8 mouse cellular contexts compared by ENCODE assay signal in the genomic region with DNA sequence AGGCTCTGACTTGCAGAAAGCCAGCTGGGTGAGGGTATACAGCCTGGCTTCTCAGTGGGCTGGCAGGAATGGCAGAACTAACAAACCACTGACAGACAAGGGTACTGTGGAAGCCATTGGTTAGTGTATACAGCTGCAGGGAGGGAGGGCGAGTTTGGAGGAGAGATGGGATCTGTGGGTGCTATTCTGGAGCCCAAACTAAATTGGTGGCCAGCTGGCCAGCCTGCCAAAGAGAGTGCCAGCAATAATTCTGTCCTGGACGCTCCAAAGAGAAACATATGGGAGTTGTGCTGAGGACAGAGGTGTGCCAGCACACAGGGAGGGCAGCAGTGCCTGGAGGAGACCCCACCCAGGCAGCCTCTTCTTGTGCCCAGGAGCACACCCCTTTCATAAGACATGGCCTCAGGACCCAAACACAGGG. TPM values are rescaled to one million over a fixed set of nuclear protein-coding genes. Genes with fewer than 3 reads are reported as not detected.
A peak's percentile ranks its signal among the peaks of the same experiment; 100 is the strongest.
DNase-seq lines count a peak whose midpoint lies in the region; ATAC-seq and TF ChIP-seq lines count a peak whose summit lies in the region.

No protein-coding gene starts in this region.

- no peak for TF ChIP-seq POLR2A in small intestine, adult 2 months (IDR thresholded peaks at IDR 0.05; ENCODE audit: low read depth, low read length)

- peak overlapping the region; percentile 77 for H3K27ac ChIP-seq in lung, embryonic 16.5 days (ENCODE audit: low read length)
- peak overlapping the region; percentile 72 for H3K27ac ChIP-seq in limb, embryonic 10.5 days
- peak overlapping the region; percentile 72 for H3K27ac ChIP-seq in small intestine, adult 2 months (ENCODE audit: insufficient read depth, low read depth, low read length)

- no peak for TF ChIP-seq CTCF in small intestine, adult 2 months (IDR thresholded peaks at IDR 0.05; ENCODE audit: extremely low read depth, insufficient read length, insufficient replicate concordance, low read depth, low read length)

- no peaks in the 10 kb centered on the region for H3K27me3 ChIP-seq in lung, embryonic 16.5 days (ENCODE audit: control insufficient read depth, insufficient read depth, low read depth, low read length)
- H3K27me3 ChIP-seq in limb, embryonic 10.5 days (ENCODE audit: low read depth, poor library complexity, severe bottlenecking), result no peaks in the 10 kb centered on the region
- H3K27me3 ChIP-seq in small intestine, adult 2 months (ENCODE audit: control insufficient read depth, insufficient read depth, low read length), result no peaks in the 10 kb centered on the region

- H3K4me1 ChIP-seq in lung, embryonic 16.5 days (replicated peaks; ENCODE audit: control insufficient read depth, insufficient read depth, low read length), result peaks cover 23% of the 10 kb centered on the region
- peaks cover 24% of the 10 kb centered on the region for H3K4me1 ChIP-seq in limb, embryonic 10.5 days
- H3K4me1 ChIP-seq in small intestine, adult 2 months (ENCODE audit: control insufficient read depth, insufficient read depth, insufficient read length, low read length), result peaks cover 31% of the 10 kb centered on the region

- peak overlapping the region; percentile 7 for H3K9ac ChIP-seq in lung, embryonic 16.5 days (ENCODE audit: low read length)

- peak; percentile 69 to 77 for DNase-seq in cerebellum, postnatal 10 days
- DNase-seq in cerebellum, postnatal 36 days, result no peak
- no peak for DNase-seq in lung, postnatal 36 days
- DNase-seq in limb, embryonic 10.5 days (ENCODE audit: low spot score), result no peak
- DNase-seq in spleen, postnatal 4 days (ENCODE audit: low spot score in 2 of 2), result no peak
- DNase-seq in spleen, postnatal 14 days (ENCODE audit: low spot score in 2 of 2), result no peak

- no peaks in the 10 kb centered on the region for H3K9me3 ChIP-seq in lung, embryonic 16.5 days (ENCODE audit: control insufficient read depth, low read length)
- H3K9me3 ChIP-seq in limb, embryonic 10.5 days (replicated peaks), result no peaks in the 10 kb centered on the region

- no peak overlapping the region for H3K4me2 ChIP-seq in lung, embryonic 16.5 days (ENCODE audit: low read depth, low read length)

- WGBS in lung, embryonic 16.5 days, result 66% methylated on average over 2 of the region's 2 CpGs
- WGBS in limb, embryonic 10.5 days, result 84% methylated on average over 2 of the region's 2 CpGs
- WGBS in small intestine, adult 2 months, result 54% methylated on average over 2 of the region's 2 CpGs

- no peak overlapping the region for H3K4me3 ChIP-seq in lung, embryonic 16.5 days (ENCODE audit: low read length)
- H3K4me3 ChIP-seq in limb, embryonic 10.5 days, result no peak overlapping the region
- H3K4me3 ChIP-seq in small intestine, adult 2 months (ENCODE audit: low read depth, low read length), result peak overlapping the region; percentile 37; the same call in 1 of the 2 replicates

- no peak; the same call in 1 of the 2 replicates for ATAC-seq in lung, embryonic 16.5 days (ENCODE audit: low read depth)

- H3K36me3 ChIP-seq in lung, embryonic 16.5 days (ENCODE audit: control insufficient read depth, insufficient read depth, low read length), result no peaks in the 10 kb centered on the region
- H3K36me3 ChIP-seq in limb, embryonic 10.5 days, result peaks cover 6% of the 10 kb centered on the region; the same call in 1 of the 2 replicates
- H3K36me3 ChIP-seq in small intestine, adult 2 months (ENCODE audit: control insufficient read depth, insufficient read depth, low read length), result no peaks in the 10 kb centered on the region

RNA-seq across cellular contexts. Expression of a gene that starts 50.8 kb away (rescaled TPM):
- 21.7 and 22.0 TPM in 2 replicates for polyA plus RNA-seq in lung, embryonic 16.5 days (2015; fragmentation: Nextera tagmentation; extraction: Ambion mirVana)
- polyA plus RNA-seq in limb, embryonic 10.5 days (2016; fragmentation: Nextera tagmentation; extraction: Ambion mirVana), result 4.7 and 7.3 TPM in 2 replicates
- 3.8 and 5.3 TPM in 2 replicates for polyA plus RNA-seq in small intestine, adult 2 months (2012; rRNA removed)

Comparison
In these comparisons a context has a peak if more than half of its experiments do, and no peak if none do; other contexts are left out.
1. DNase-seq: peak in cerebellum, postnatal 10 days (2 of 2); none in cerebellum, postnatal 36 days (0 of 2), lung, postnatal 36 days (single experiment), limb, embryonic 10.5 days (single experiment), spleen, postnatal 4 days (0 of 2) and spleen, postnatal 14 days (0 of 2).
2. Peak in every context shown above with its lines, with median percentiles within 50 percentile points of each other: H3K27ac ChIP-seq.